Mouse (Mus musculus) adipocyte (in vitro differentiated cells): ENCODE measurements at regions not wholly inside any gene's neighbourhood (a gene's known extent, or its start where the extent isn't known, plus 50 kb on each side); places are given as distances from the start of the nearest gene placed in this dataset.

ENCODE experiments used
- DNase-seq: peaks from one replicate; pipeline ENCODE4 v3.0.0-alpha.2; 2016; ENCODE audit warnings: low spot score

DNA sequence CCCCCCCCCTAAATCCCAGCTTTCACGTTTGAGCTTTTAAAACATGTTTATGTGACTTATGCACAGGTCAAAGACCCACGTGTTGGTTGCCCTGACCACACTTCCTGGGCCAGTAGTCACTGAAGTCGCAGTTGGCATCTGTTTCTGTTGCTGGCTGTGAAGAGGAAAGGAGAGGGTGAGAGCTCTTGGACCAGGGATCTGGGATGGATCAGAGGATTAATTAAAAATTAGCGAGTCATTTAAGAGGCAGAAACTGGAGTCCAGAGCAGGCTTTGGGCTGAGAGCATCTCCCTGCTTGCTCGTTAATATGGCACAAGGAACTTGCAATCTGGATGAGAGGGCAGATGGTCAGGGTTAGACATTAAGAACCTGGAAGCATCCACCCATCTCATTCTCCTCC is 59.1 kb upstream of the Syt6 start:
- no peak for DNase-seq

DNA sequence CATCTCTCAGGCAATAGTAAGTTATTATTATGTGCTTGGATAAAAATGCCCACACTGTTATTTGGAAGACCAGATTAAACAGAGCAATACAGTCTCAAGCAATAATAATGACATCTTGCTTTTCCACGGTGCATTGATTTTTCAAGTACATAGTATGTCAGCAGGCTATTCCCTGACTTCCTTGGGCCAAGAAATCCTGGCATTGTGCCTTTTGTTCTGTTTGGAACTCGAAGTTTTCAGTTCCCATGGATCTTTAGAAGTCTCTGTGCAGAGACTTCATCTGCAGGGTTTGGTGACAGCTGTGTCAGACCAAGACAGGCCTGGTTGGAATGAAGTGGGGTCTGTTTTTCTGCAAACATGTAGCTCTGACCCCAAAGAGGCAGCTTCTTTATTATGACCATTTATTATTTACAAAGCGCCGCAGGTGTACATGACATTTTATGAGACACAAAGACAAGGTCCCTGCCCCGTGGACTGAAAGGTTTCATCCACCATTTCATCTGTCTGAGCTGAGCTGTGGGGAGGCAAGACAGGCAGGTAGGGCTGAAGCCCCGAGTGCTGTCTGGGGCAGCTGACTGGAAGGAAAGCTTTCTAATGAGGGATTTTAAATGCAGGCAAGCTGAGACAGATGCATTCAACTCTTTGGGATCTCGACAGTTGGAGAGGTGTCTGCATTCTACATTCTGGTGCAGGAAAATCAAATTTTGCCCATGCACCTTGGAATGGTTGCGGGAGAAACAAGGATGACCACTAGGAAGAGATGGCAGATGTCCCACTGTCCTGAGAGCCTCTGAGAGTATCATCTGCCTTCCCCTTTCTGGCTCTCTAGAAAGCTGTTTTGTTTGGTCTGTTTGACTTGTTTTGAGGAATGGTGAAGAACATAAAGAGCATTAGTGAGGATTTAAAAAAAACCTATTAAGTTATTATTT is 57.4 kb upstream of the Syt6 start:
- DNase-seq = no peak

DNA sequence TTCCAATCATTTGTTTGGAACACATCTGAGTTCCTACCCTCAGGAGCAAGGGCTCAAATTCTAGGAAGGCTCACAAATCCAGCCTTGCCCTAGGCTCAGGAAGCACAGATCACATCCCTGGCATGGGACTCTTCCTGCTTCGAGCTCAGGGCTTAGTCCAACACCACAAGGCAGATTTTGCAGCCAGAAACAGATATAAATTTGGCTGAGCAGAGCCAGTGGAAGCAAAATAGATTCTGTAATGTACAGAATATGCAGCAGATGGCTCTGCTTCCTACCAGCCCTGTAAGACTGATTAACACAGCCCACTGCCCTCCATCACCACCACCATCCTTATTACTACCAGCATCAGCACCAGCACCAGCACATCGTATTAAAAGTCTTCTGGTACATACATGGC is 56.4 kb upstream of the Syt6 start:
- no peak for DNase-seq
